Mouse (Mus musculus): ENCODE measurements around the gene Rae1. TPM values are rescaled to one million over a fixed set of nuclear protein-coding genes. Genes with fewer than 3 reads are reported as not detected.

The Rae1 gene
- polyA plus RNA-seq, 1 experiment from 2014 or later = 115 TPM

- Histone ChIP-seq H3K9ac (ENCODE audit: low read depth, low read length) (no peak overlapping the region), H3K27ac (ENCODE audit: low read length) (no peak overlapping the region), H3K4me3 (ENCODE audit: low read depth, low read length) (no peak overlapping the region), H3K9me3 (replicated peaks; ENCODE audit: control insufficient read depth, low read length, poor library complexity, severe bottlenecking) (no peaks in the 10 kb centered on the region), H3K4me2 (ENCODE audit: low read length) (no peak overlapping the region), H3K27me3 (ENCODE audit: control insufficient read depth, insufficient read depth, low read depth, low read length) (no peaks in the 10 kb centered on the region), H3K4me1 (ENCODE audit: control insufficient read depth, insufficient read depth, low read length) (no peaks in the 10 kb centered on the region), H3K36me3 (ENCODE audit: control insufficient read depth, insufficient read depth, low read length) (no peaks in the 10 kb centered on the region)
- WGBS = 43% methylated on average over 11 of the region's 11 CpGs
- ATAC-seq = no peak
Measured at GRCm38 (mm10) chr2:172965249-172965648, 34.7 kb upstream of the Rae1 start.

- Histone ChIP-seq H3K4me2 (ENCODE audit: low read length) (no peak overlapping the region), H3K36me3 (ENCODE audit: control insufficient read depth, insufficient read depth, low read length) (no peaks in the 10 kb centered on the region), H3K4me3 (ENCODE audit: low read depth, low read length) (no peak overlapping the region), H3K4me1 (ENCODE audit: control insufficient read depth, insufficient read depth, low read length) (no peaks in the 10 kb centered on the region), H3K9ac (ENCODE audit: low read depth, low read length) (no peak overlapping the region), H3K27ac (ENCODE audit: low read length) (no peak overlapping the region), H3K27me3 (ENCODE audit: control insufficient read depth, insufficient read depth, low read depth, low read length) (no peaks in the 10 kb centered on the region), H3K9me3 (replicated peaks; ENCODE audit: control insufficient read depth, low read length, poor library complexity, severe bottlenecking) (no peaks in the 10 kb centered on the region)
- ATAC-seq = no peak
- WGBS = 89% methylated on average over 5 of the region's 5 CpGs
Measured at GRCm38 (mm10) chr2:172966480-172966879, 33.4 kb upstream of the Rae1 start.

- Histone ChIP-seq H3K27me3 (ENCODE audit: control insufficient read depth, insufficient read depth, low read depth, low read length) (no peaks in the 10 kb centered on the region), H3K36me3 (ENCODE audit: control insufficient read depth, insufficient read depth, low read length) (no peaks in the 10 kb centered on the region), H3K4me3 (ENCODE audit: low read depth, low read length) (no peak overlapping the region), H3K4me2 (ENCODE audit: low read length) (no peak overlapping the region), H3K9me3 (replicated peaks; ENCODE audit: control insufficient read depth, low read length, poor library complexity, severe bottlenecking) (no peaks in the 10 kb centered on the region), H3K27ac (ENCODE audit: low read length) (no peak overlapping the region), H3K4me1 (ENCODE audit: control insufficient read depth, insufficient read depth, low read length) (peaks cover 3% of the 10 kb centered on the region; the same call in 1 of the 2 replicates), H3K9ac (ENCODE audit: low read depth, low read length) (no peak overlapping the region)
- WGBS = 85% methylated on average over 2 of the region's 2 CpGs
- no peak for ATAC-seq
Measured at GRCm38 (mm10) chr2:172971865-172972264, 28.1 kb upstream of the Rae1 start.

- 23% methylated on average over 7 of the region's 7 CpGs for WGBS
Measured at GRCm38 (mm10) chr2:172973806-172974565, 25.9 kb upstream of the Rae1 start.

GRCm38 (mm10) chr2:172974701-172975100, 25.2 kb upstream of the Rae1 start:
- Histone ChIP-seq H3K9ac (ENCODE audit: low read depth, low read length) (no peak overlapping the region), H3K4me1 (ENCODE audit: control insufficient read depth, insufficient read depth, low read length) (peaks cover 13% of the 10 kb centered on the region; the same call in 1 of the 2 replicates), H3K27me3 (ENCODE audit: control insufficient read depth, insufficient read depth, low read depth, low read length) (no peaks in the 10 kb centered on the region), H3K4me2 (ENCODE audit: low read length) (no peak overlapping the region), H3K36me3 (ENCODE audit: control insufficient read depth, insufficient read depth, low read length) (no peaks in the 10 kb centered on the region), H3K27ac (ENCODE audit: low read length) (no peak overlapping the region), H3K9me3 (replicated peaks; ENCODE audit: control insufficient read depth, low read length, poor library complexity, severe bottlenecking) (no peaks in the 10 kb centered on the region), H3K4me3 (ENCODE audit: low read depth, low read length) (no peak overlapping the region)
- 31% methylated on average over 7 of the region's 7 CpGs for WGBS
- ATAC-seq = no peak

More at GRCm38 (mm10) chr2:172973806-172974565, 25.9 kb upstream of the Rae1 start:
- no peak overlapping the region for H3K4me3 ChIP-seq (ENCODE audit: low read depth, low read length)
- H3K9me3 ChIP-seq (replicated peaks; ENCODE audit: control insufficient read depth, low read length, poor library complexity, severe bottlenecking) = no peaks in the 10 kb centered on the region
- no peak overlapping the region for H3K4me2 ChIP-seq (ENCODE audit: low read length)
- H3K27me3 ChIP-seq (ENCODE audit: control insufficient read depth, insufficient read depth, low read depth, low read length) = no peaks in the 10 kb centered on the region
- ATAC-seq = no peak
- no peaks in the 10 kb centered on the region for H3K36me3 ChIP-seq (ENCODE audit: control insufficient read depth, insufficient read depth, low read length)
- H3K9ac ChIP-seq (ENCODE audit: low read depth, low read length) = no peak overlapping the region
- H3K27ac ChIP-seq (ENCODE audit: low read length) = no peak overlapping the region
- H3K4me1 ChIP-seq (ENCODE audit: control insufficient read depth, insufficient read depth, low read length) = peaks cover 13% of the 10 kb centered on the region; the same call in 1 of the 2 replicates

- 85% methylated on average over 6 of the region's 6 CpGs for WGBS
- H3K36me3 ChIP-seq (ENCODE audit: control insufficient read depth, insufficient read depth, low read length) = no peaks in the 10 kb centered on the region
- H3K9me3 ChIP-seq (replicated peaks; ENCODE audit: control insufficient read depth, low read length, poor library complexity, severe bottlenecking) = no peaks in the 10 kb centered on the region
- H3K4me3 ChIP-seq (ENCODE audit: low read depth, low read length) = no peak overlapping the region
- H3K4me2 ChIP-seq (ENCODE audit: low read length) = no peak overlapping the region
- no peak overlapping the region for H3K9ac ChIP-seq (ENCODE audit: low read depth, low read length)
- no peak for ATAC-seq
- H3K4me1 ChIP-seq (ENCODE audit: control insufficient read depth, insufficient read depth, low read length) = peaks cover 13% of the 10 kb centered on the region; the same call in 1 of the 2 replicates
- H3K27ac ChIP-seq (ENCODE audit: low read length) = no peak overlapping the region
- no peaks in the 10 kb centered on the region for H3K27me3 ChIP-seq (ENCODE audit: control insufficient read depth, insufficient read depth, low read depth, low read length)
Measured at GRCm38 (mm10) chr2:172975159-172975558, 24.8 kb upstream of the Rae1 start.

GRCm38 (mm10) chr2:172976661-172977238, 23.2 kb upstream of the Rae1 start:
- no peak overlapping the region; the same call in 1 of the 2 replicates for H3K4me2 ChIP-seq (ENCODE audit: low read length)
- H3K36me3 ChIP-seq (ENCODE audit: control insufficient read depth, insufficient read depth, low read length) = no peaks in the 10 kb centered on the region
- H3K9me3 ChIP-seq (replicated peaks; ENCODE audit: control insufficient read depth, low read length, poor library complexity, severe bottlenecking) = no peaks in the 10 kb centered on the region
- H3K4me3 ChIP-seq (ENCODE audit: low read depth, low read length) = no peak overlapping the region
- no peaks in the 10 kb centered on the region for H3K27me3 ChIP-seq (ENCODE audit: control insufficient read depth, insufficient read depth, low read depth, low read length)
- H3K4me1 ChIP-seq (ENCODE audit: control insufficient read depth, insufficient read depth, low read length) = peaks cover 13% of the 10 kb centered on the region; the same call in 1 of the 2 replicates
- WGBS = 23% methylated on average over 7 of the region's 7 CpGs
- no peak overlapping the region for H3K9ac ChIP-seq (ENCODE audit: low read depth, low read length)
- no peak; the same call in 1 of the 2 replicates for ATAC-seq
- H3K27ac ChIP-seq (ENCODE audit: low read length) = no peak overlapping the region; the same call in 1 of the 2 replicates

- peaks cover 13% of the 10 kb centered on the region; the same call in 1 of the 2 replicates for H3K4me1 ChIP-seq (ENCODE audit: control insufficient read depth, insufficient read depth, low read length)
- peak within 1 kb of the TSS; percentile 11; the same call in 1 of the 2 replicates for H3K27ac ChIP-seq (ENCODE audit: low read length)
- H3K36me3 ChIP-seq (ENCODE audit: control insufficient read depth, insufficient read depth, low read length) = no peaks in the 10 kb centered on the region
- peak within 1 kb of the TSS; percentile 32 for H3K4me2 ChIP-seq (ENCODE audit: low read length)
- 0 out of 2 replicates have a peak within 1 kb of the TSS, but pooled peaks have one; percentile 24 for H3K9ac ChIP-seq (ENCODE audit: low read depth, low read length)
- no peaks in the 10 kb centered on the region for H3K9me3 ChIP-seq (replicated peaks; ENCODE audit: control insufficient read depth, low read length, poor library complexity, severe bottlenecking)
- no peak within 1 kb of the TSS for H3K4me3 ChIP-seq (ENCODE audit: low read depth, low read length)
- peak; percentile 60 for ATAC-seq
- no peaks in the 10 kb centered on the region for H3K27me3 ChIP-seq (ENCODE audit: control insufficient read depth, insufficient read depth, low read depth, low read length)
- 10% methylated on average over 14 of the region's 14 CpGs for WGBS
Measured at GRCm38 (mm10) chr2:172977409-172978130, 22.3 kb upstream of the Rae1 start, which contains the start of gene Spo11. Gene Spo11, plus strand, starts transcription at chr2:172977700.

All from midbrain, embryonic 16.5 days (tissue).